Mouse (Mus musculus): ENCODE results near the gene Rpl22l1.
"Not testable (repeated sequence)": the region's sequence is repeated elsewhere in the genome, so short reads cannot be mapped to it uniquely, and the experiment has no call there.

Rpl22l1 gene

GRCm38 (mm10) chr3:28805301-28806097 is at the start of gene Rpl22l1:
Gene Rpl22l1, plus strand, starts transcription at chr3:28805436.
- peak; percentile 98 for DNase-seq

DNA sequence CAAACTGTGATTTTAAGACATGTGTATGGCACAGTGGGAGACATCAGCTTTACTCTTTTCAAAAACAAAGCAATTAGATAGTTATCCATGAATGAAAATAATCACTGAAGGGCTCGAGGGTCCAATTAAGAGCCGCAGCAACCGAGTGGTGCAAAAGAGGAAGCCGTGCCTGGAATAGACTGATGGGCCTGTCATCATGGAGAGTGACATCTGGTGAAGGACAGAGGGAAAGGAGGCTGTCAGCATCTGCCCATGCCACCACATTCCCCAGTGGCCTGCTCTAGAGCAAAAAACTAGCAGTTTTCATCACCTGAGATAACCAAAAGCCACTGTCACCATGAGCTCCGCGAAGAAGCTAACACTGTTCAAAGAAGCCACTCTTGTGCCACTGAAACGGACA is 49.8 kb upstream of the Rpl22l1 start:
- DNase-seq, result no peak

DNA sequence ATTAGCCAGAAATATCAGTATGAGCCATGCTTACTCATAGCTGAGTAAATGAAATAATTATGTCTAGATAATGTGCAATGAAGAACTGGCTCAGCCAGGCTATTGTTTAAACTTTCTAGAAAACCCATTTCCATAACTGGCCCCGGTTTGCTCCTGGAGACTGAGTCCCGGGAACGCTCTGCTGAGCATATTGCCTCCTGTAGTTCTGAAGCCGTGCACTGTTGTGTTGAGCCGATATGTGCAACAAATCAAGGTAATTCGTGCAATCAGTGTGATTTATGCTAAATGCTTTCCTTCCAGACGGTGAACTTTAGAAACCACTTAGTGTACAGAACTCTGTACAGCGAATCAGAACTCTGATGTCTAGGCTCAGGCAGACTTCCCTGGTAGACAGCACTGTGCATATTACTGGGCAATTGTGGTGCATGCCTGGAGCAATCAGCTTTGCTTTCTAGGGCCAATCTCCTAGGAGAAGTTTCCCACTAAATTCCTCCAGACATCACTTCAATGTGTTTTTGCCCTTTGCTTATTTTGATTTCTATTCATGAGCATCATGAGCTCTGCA is 43.9 kb upstream of the Rpl22l1 start:
- no peak for DNase-seq

- no peak for DNase-seq
Measured at GRCm38 (mm10) chr3:28766935-28767334, 38.3 kb upstream of the Rpl22l1 start.

DNA sequence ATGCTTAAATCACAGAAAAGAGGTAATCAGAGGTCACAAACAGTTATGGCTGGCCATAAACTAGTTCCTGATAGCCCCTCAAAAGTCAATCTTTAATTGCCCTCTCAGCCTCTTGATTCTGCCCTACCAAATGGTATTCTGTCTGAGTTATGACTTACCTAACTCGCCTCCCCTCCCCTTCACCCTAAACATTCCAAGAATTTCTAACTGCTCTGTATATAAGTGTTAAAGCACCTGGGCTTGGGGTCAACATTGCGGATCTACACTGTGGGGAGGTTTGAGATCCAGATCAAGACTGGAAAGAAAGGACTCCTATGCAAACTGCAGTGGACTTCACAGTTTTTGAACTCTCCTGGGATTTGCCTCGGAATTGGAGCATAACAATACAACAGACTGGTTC is 37.0 kb upstream of the Rpl22l1 start:
- DNase-seq, result no peak

GRCm38 (mm10) chr3:28772919-28773318 is 32.3 kb upstream of the Rpl22l1 start:
- DNase-seq, result not testable (repeated sequence)

GRCm38 (mm10) chr3:28775361-28775760 is 29.9 kb upstream of the Rpl22l1 start:
- DNase-seq, result no peak

- DNase-seq, result no peak
Measured at GRCm38 (mm10) chr3:28775958-28776357, 29.3 kb upstream of the Rpl22l1 start.

DNA sequence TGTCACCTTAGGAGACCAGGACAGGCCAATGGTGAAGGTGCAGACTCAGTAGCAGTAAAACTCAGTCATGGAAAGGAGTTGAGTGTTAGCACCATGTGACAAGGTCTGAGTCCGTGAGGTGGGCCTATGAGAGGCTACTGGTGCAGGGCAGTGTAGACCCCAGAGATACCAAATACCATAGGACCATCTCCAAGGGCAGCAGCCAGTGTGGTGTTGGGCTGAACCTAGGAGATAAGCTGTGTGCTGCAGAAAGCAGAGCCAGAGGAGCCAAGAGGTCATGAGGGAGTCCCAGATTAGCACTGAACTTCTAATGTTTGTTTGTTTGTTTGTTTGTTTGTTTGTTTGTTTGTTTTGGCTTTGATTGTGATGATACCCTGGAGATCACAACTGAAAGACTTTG is 28.7 kb upstream of the Rpl22l1 start:
- DNase-seq, result no peak

- DNase-seq, result no peak
Measured at GRCm38 (mm10) chr3:28780511-28780910, 24.7 kb upstream of the Rpl22l1 start.

DNA sequence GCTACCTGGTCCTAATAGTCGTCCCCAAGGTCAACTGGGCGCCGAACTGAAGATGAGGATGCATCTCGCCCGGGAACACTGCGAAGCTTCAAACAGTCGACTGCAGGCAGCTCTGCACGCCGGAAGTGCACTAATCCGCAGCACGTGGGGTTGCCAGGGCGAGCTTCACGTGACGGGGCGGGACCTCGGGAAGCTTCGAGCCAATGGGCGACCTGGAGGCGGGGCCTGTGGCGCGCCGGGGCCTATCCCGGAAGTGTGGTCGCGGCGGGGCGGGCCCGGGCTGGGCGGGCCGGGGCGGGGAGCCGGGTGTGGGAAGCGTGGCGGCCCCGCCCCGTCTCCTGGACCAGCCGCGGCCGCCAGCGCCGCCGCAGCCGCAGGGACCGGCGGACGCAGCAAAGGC is 24.2 kb upstream of the Rpl22l1 start, which contains the start of gene Eif5a2:
Gene Eif5a2, plus strand, starts transcription at position 283 of the 400 bp plus-strand sequence.
- DNase-seq, result peak; percentile 96

GRCm38 (mm10) chr3:28781422-28781821 is 23.8 kb upstream of the Rpl22l1 start:
- no peak for DNase-seq

- no peak for DNase-seq
Measured at GRCm38 (mm10) chr3:28781848-28782247, 23.4 kb upstream of the Rpl22l1 start.

GRCm38 (mm10) chr3:28784176-28784575 is 21.1 kb upstream of the Rpl22l1 start:
- DNase-seq, result no peak

- no peak for DNase-seq
Measured at GRCm38 (mm10) chr3:28794835-28795234, 10.4 kb upstream of the Rpl22l1 start.

- no peak for DNase-seq
Measured at GRCm38 (mm10) chr3:28808039-28808643, 2.9 kb downstream of the Rpl22l1 start.

DNA sequence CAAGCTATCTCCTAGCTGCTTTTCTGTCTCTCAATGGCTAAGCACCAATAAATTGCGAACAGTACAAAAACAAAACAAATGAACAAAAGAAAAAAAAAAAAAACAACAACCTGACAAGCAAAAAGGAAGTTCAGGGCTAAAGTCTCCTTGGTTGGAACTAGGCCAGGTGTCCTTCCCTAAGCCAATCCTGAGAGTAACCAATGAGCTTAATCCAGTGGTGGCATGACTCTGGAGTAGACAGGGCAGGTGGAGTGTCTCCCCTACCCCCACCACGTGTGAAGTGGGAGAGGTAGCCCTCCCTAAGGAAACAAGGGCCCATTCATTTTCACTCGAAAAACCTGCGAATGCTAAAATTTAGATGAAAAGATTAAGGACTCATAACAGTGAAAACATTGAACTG is 6.2 kb downstream of the Rpl22l1 start:
- DNase-seq, result no peak

DNA sequence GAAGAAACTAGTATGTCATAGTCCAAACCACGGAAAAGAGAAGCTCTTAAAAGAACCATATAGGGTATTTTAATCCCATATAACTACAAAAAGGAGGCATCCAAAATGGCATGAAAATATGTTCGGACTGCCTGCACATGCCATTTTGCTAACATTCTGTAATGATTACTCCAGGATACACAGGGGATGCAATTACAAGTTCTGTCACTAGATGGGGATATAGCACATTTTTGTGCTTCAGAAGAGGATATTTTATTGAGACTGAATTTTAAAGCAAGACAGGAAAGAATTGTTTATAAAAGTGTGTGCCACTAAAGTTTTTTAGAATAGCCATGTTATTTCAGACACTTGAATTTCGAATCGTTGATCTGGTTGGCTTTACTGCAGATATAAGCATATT is 9.1 kb downstream of the Rpl22l1 start:
- no peak for DNase-seq

- DNase-seq, result no peak
Measured at GRCm38 (mm10) chr3:28816010-28816540, 10.8 kb downstream of the Rpl22l1 start.

DNA sequence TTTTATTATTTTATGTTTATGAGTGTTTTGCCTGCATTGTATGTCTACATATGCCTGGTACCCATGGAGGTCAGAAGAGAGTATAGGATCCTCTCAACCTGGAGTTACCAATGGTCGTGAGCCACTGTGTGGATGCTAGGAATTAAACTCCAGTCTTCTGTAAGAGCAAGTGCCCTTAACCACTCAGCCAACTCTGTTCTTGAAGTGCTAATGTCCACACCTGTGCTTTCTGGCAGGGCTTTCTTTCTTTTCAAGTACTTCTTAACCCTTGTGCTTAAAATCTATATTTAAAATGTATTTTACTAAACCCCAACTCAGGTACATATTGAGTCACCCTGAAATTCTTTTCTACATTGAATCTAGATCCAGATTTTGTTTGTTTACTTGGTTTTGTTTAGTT is 21.0 kb downstream of the Rpl22l1 start:
- DNase-seq, result no peak

GRCm38 (mm10) chr3:28827605-28828004 is 22.4 kb downstream of the Rpl22l1 start:
- DNase-seq, result no peak

DNA sequence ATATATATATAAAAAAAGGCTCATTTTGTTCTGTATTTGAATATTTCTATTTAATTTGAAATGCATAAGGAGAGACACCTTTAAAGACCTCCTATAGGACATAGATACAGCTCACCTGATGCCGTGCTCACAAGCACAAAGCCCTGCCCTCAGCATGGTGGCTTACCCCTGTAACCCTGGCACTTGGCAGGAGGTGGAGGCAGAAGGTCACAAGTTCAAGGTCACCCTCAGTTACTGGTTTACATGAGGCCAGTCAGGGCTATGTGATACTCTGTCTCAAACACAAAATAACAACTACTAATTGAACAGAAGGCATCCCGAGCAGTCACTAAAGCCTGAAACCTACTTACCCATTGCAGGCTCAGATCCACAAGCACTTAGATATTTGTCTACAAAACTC is 24.2 kb downstream of the Rpl22l1 start:
- DNase-seq, result no peak

DNA sequence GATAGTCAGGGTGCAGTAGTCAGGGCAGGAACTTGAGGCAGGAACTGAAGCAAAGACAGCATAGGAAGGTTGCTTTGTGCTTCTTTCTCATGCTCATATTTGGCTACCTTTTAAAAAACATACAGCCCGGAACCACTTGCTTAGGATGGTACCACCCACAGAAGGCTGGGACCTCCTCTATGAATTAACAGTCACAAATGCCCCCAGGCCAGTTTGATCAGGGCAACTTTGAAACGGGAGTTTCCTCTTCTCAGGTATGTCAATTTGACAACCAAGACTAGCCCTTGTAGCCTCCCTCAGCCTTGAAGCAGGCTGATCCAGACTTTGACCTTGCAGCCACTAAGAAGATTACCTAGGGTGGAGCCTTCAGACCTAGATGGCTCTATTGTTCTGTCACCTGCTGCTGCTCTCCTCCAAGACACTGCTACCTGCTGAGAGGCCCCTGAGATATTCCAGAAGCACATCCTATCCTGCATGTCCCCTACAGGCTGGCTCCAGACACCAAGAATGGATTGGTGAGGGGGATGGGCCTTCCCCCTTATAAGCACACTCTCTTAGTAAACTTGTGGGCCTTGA is 31.6 kb downstream of the Rpl22l1 start:
- no peak for DNase-seq

Measured in right cerebral cortex, adult 18-20 months (tissue).